Mouse (Mus musculus): ENCODE measurements around the gene Hnrnpab. TPM values are rescaled to one million over a fixed set of nuclear protein-coding genes. Genes with fewer than 3 reads are reported as not detected.

Gene Hnrnpab
- total and polyA plus RNA-seq, 3 experiments = 893 to 2,181 (median 1,100) TPM

- TF ChIP-seq MAFK (IDR thresholded peaks at IDR 0.05; ENCODE audit: insufficient replicate concordance, low read length) = no peak
- TF ChIP-seq USF2 (conservative IDR thresholded peaks at IDR 0.05; ENCODE audit: low read depth, low read length) = no peak
- no peak for TF ChIP-seq ZNF384 (IDR thresholded peaks at IDR 0.05; ENCODE audit: low read depth, low read length)
- no peak for TF ChIP-seq E2F4 (IDR thresholded peaks at IDR 0.05; ENCODE audit: insufficient replicate concordance, low read depth, low read length)
- no peak for TF ChIP-seq PAX5 (IDR thresholded peaks at IDR 0.05; ENCODE audit: low read length)
- TF ChIP-seq MAZ (IDR thresholded peaks at IDR 0.05; ENCODE audit: low read depth, low read length) = no peak
- TF ChIP-seq CHD2 (IDR thresholded peaks at IDR 0.05; ENCODE audit: low read length) = no peak
- no peak for TF ChIP-seq TCF12 (IDR thresholded peaks at IDR 0.05; ENCODE audit: low read depth, low read length)
- no peak for TF ChIP-seq RAD21 (IDR thresholded peaks at IDR 0.05; ENCODE audit: low read depth, low read length)
- no peak for TF ChIP-seq BHLHE40 (IDR thresholded peaks at IDR 0.05; ENCODE audit: low read depth, low read length)
- no peak for TF ChIP-seq IRF4 (IDR thresholded peaks at IDR 0.05; ENCODE audit: low read depth, low read length)
- no peak for TF ChIP-seq MAX (IDR thresholded peaks at IDR 0.05; ENCODE audit: low read length)
- no peak for TF ChIP-seq MXI1 (IDR thresholded peaks at IDR 0.05; ENCODE audit: low read depth, low read length)
- no peak for TF ChIP-seq NRF1 (IDR thresholded peaks at IDR 0.05; ENCODE audit: low read depth, low read length)
- TF ChIP-seq ZC3H11A (IDR thresholded peaks at IDR 0.05; ENCODE audit: low read depth, low read length) = no peak
- no peak for TF ChIP-seq NELFE (IDR thresholded peaks at IDR 0.05; ENCODE audit: low read depth, low read length)
- no peak for TF ChIP-seq ZKSCAN1 (IDR thresholded peaks at IDR 0.05; ENCODE audit: borderline replicate concordance, low read depth, low read length)
- in situ Hi-C loops (cut with MboI; ENCODE audit: low pct_ligation_motif_present, low pct_unique_long_range_greater_than_20kb, low sequenced_read_pairs) = no loop called here
- dilution Hi-C loops (cut with MboI; ENCODE audit: extremely low pct_ligation_motif_present, extremely low pct_unique_long_range_greater_than_20kb, low sequenced_read_pairs) = no loop called here
- no peak for DNase-seq (ENCODE audit: extremely low read depth)
- Histone ChIP-seq H3K27me3 (replicated peaks) (peaks cover 26% of the 10 kb centered on the region), H3K27ac (ENCODE audit: insufficient read depth, low read depth) (no peak overlapping the region), H3K79me2 (replicated peaks; ENCODE audit: control insufficient read depth, extremely low read depth, insufficient read depth, poor library complexity, severe bottlenecking) (no peaks in the 10 kb centered on the region), H3K9ac (ENCODE audit: insufficient read depth, low read depth) (no peak overlapping the region), H3K4me3 (replicated peaks in 1 of 3; ENCODE audit: low read depth in 2 of 3, low read length in 2 of 3, poor library complexity in 1 of 3) (no peak overlapping the region), H3K4me1 (ENCODE audit: control insufficient read depth in 1 of 2, insufficient read depth in 2 of 2) (peaks cover 10 to 36% of the 10 kb centered on the region in 2 experiments), H3K4me2 (ENCODE audit: insufficient read depth, low read depth, poor library complexity, severe bottlenecking) (no peak overlapping the region), H3K36me3 (replicated peaks in 1 of 2; ENCODE audit: control insufficient read depth in 1 of 2, insufficient read depth in 1 of 2, low read length in 1 of 2) (no peaks in the 10 kb centered on the region), H3K9me3 (replicated peaks; ENCODE audit: low read length) (peaks cover 4% of the 10 kb centered on the region)
Observed at GRCm38 (mm10) chr11:51563276-51563675, 43.4 kb downstream of the Hnrnpab start.

- Histone ChIP-seq H3K9me3 (replicated peaks; ENCODE audit: low read length) (no peaks in the 10 kb centered on the region), H3K9ac (ENCODE audit: insufficient read depth, low read depth) (no peak overlapping the region), H3K36me3 (replicated peaks in 1 of 2; ENCODE audit: control insufficient read depth in 1 of 2, insufficient read depth in 1 of 2, low read length in 1 of 2) (no peaks in the 10 kb centered on the region), H3K4me2 (ENCODE audit: insufficient read depth, low read depth, poor library complexity, severe bottlenecking) (no peak overlapping the region), H3K27ac (ENCODE audit: insufficient read depth, low read depth) (no peak overlapping the region), H3K4me3 (replicated peaks in 1 of 3; ENCODE audit: low read depth in 2 of 3, low read length in 2 of 3, poor library complexity in 1 of 3) (no peak overlapping the region), H3K27me3 (replicated peaks) (peaks cover 36% of the 10 kb centered on the region), H3K4me1 (ENCODE audit: control insufficient read depth in 1 of 2, insufficient read depth in 2 of 2) (peaks cover 10 to 12% of the 10 kb centered on the region in 2 experiments), H3K79me2 (replicated peaks; ENCODE audit: control insufficient read depth, extremely low read depth, insufficient read depth, poor library complexity, severe bottlenecking) (no peaks in the 10 kb centered on the region)
- dilution Hi-C loops (cut with MboI; ENCODE audit: extremely low pct_ligation_motif_present, extremely low pct_unique_long_range_greater_than_20kb, low sequenced_read_pairs) = no loop called here
- no peak for TF ChIP-seq HCFC1 (IDR thresholded peaks at IDR 0.05; ENCODE audit: low read depth, low read length)
- TF ChIP-seq E2F4 (IDR thresholded peaks at IDR 0.05; ENCODE audit: insufficient replicate concordance, low read depth, low read length) = no peak
- TF ChIP-seq TCF12 (IDR thresholded peaks at IDR 0.05; ENCODE audit: low read depth, low read length) = no peak
- no peak for TF ChIP-seq POLR2AphosphoS2 (IDR thresholded peaks at IDR 0.05; ENCODE audit: low read depth, low read length)
- no peak for TF ChIP-seq RCOR1 (conservative IDR thresholded peaks at IDR 0.05; ENCODE audit: low read depth, low read length)
- no peak for TF ChIP-seq POLR2A (IDR thresholded peaks at IDR 0.05; ENCODE audit: low read depth, low read length)
- no peak for TF ChIP-seq SMC3 (IDR thresholded peaks at IDR 0.05; ENCODE audit: low read depth, low read length)
- TF ChIP-seq ZKSCAN1 (IDR thresholded peaks at IDR 0.05; ENCODE audit: borderline replicate concordance, low read depth, low read length) = no peak
- no peak for TF ChIP-seq USF2 (conservative IDR thresholded peaks at IDR 0.05; ENCODE audit: low read depth, low read length)
- TF ChIP-seq CHD1 (IDR thresholded peaks at IDR 0.05; ENCODE audit: low read depth, low read length) = no peak
- in situ Hi-C loops (cut with MboI; ENCODE audit: low pct_ligation_motif_present, low pct_unique_long_range_greater_than_20kb, low sequenced_read_pairs) = no loop called here
- DNase-seq (ENCODE audit: extremely low read depth) = no peak
Observed at GRCm38 (mm10) chr11:51555066-51555465, 51.6 kb downstream of the Hnrnpab start.
